Mouse (Mus musculus) left cerebral cortex, adult 8-10 months (tissue): ENCODE results near the gene Grik1. TPM values are rescaled to one million over a fixed set of nuclear protein-coding genes. Genes with fewer than 3 reads are reported as not detected.

ENCODE experiments used
- DNase-seq, 2 experiments: peaks; one replicate each; pipeline ENCODE4 v3.0.0; 2022; ENCODE audit warnings: low spot score in 2 of 2
- total RNA-seq, 4 experiments: library from RNA; stranded (reverse); gene quantifications; 2 replicates each; pipeline ENCODE4 v1.2.4; 2022

The Grik1 gene
- total RNA-seq = 10 to 100 TPM; 17.6 to 19.4 (median 19.0) TPM

- peak; percentile 9 to 30 for DNase-seq
Observed at GRCm38 (mm10) chr16:88290132-88290772, at the start of gene Grik1. Gene Grik1 (minus strand): TSS chr16:88290265.

- no peak for DNase-seq
Observed at GRCm38 (mm10) chr16:88294209-88294608, 4.1 kb upstream of the Grik1 start.

GRCm38 (mm10) chr16:88289421-88290081 lies 514 bp downstream of the Grik1 start:
- no peak for DNase-seq

- no peak for DNase-seq
Observed at GRCm38 (mm10) chr16:88258407-88258806, 31.7 kb downstream of the Grik1 start.

- DNase-seq = no peak
Observed at GRCm38 (mm10) chr16:88257072-88257471, 33.0 kb downstream of the Grik1 start.

GRCm38 (mm10) chr16:88256101-88256500 lies 34.0 kb downstream of the Grik1 start:
- no peak for DNase-seq

GRCm38 (mm10) chr16:88252676-88253075 lies 37.4 kb downstream of the Grik1 start:
- no peak for DNase-seq

GRCm38 (mm10) chr16:88251049-88251448 lies 39.0 kb downstream of the Grik1 start:
- no peak for DNase-seq

GRCm38 (mm10) chr16:88249825-88250224 lies 40.2 kb downstream of the Grik1 start:
- no peak for DNase-seq

- DNase-seq = no peak
Observed at GRCm38 (mm10) chr16:88247586-88247985, 42.5 kb downstream of the Grik1 start.

- DNase-seq = no peak
Observed at GRCm38 (mm10) chr16:88244658-88245057, 45.4 kb downstream of the Grik1 start.

GRCm38 (mm10) chr16:88225616-88226015 lies 64.4 kb downstream of the Grik1 start:
- no peak for DNase-seq

- DNase-seq = no peak
Observed at GRCm38 (mm10) chr16:88221932-88222331, 68.1 kb downstream of the Grik1 start.

GRCm38 (mm10) chr16:88212531-88212930 lies 77.5 kb downstream of the Grik1 start:
- DNase-seq = no peak

GRCm38 (mm10) chr16:88211852-88212251 lies 78.2 kb downstream of the Grik1 start:
- DNase-seq = no peak

GRCm38 (mm10) chr16:88204400-88204799 lies 85.7 kb downstream of the Grik1 start:
- DNase-seq = peak in 1 of 2 experiments; percentile 55

GRCm38 (mm10) chr16:88203985-88204384 lies 86.1 kb downstream of the Grik1 start:
- DNase-seq = no peak

- DNase-seq = peak in 1 of 2 experiments; percentile 11
Observed at GRCm38 (mm10) chr16:88187433-88188037, 102.5 kb downstream of the Grik1 start.

- no peak for DNase-seq
Observed at GRCm38 (mm10) chr16:88178813-88179212, 111.3 kb downstream of the Grik1 start.

GRCm38 (mm10) chr16:88177364-88177763 lies 112.7 kb downstream of the Grik1 start:
- no peak for DNase-seq

GRCm38 (mm10) chr16:88174083-88174721 lies 115.9 kb downstream of the Grik1 start:
- DNase-seq = peak in 1 of 2 experiments; percentile 37

- no peak for DNase-seq
Observed at GRCm38 (mm10) chr16:88166547-88166946, 123.5 kb downstream of the Grik1 start.
